Mouse (Mus musculus) stomach, embryonic 14.5 days (tissue): ENCODE results near the gene 4930564D02Rik. TPM values are rescaled to one million over a fixed set of nuclear protein-coding genes. Genes with fewer than 3 reads are reported as not detected.

ENCODE experiments used
- ATAC-seq: fragments of 200-750 bp; cut with Nextera tagmentation; 2 replicates; pipeline ENCODE4 v1.8.0; 2017; ENCODE audit warnings: low read depth, moderate TSS enrichment; ENCODE audit not compliant: insufficient number of reproducible peaks, insufficient read depth, low FRiP score
- H3K27ac ChIP-seq: fragments of 300-500 bp; sonication (generic); 2 replicates; pipeline ENCODE4 v1.5.1; 2014; ENCODE audit warnings: mild to moderate bottlenecking, low read length, moderate library complexity, mixed read lengths
- H3K27me3 ChIP-seq: fragments of 300-500 bp; sonication (generic); 2 replicates; pipeline ENCODE4 v1.6.1; 2014; ENCODE audit warnings: low read length, control low read depth, mixed read lengths; ENCODE audit not compliant: control insufficient read depth, insufficient read depth
- H3K36me3 ChIP-seq: fragments of 300-500 bp; sonication (generic); 2 replicates; pipeline ENCODE4 v1.6.1; 2014; ENCODE audit warnings: mild to moderate bottlenecking, control low read depth, low read length, moderate library complexity, mixed read lengths; ENCODE audit not compliant: control insufficient read depth, insufficient read depth
- H3K4me1 ChIP-seq: fragments of 300-500 bp; sonication (generic); 2 replicates; pipeline ENCODE4 v1.6.1; 2014; ENCODE audit warnings: low read length, control low read depth, mixed read lengths; ENCODE audit not compliant: control insufficient read depth, insufficient read depth
- H3K4me2 ChIP-seq: fragments of 300-500 bp; sonication (generic); replicated peaks from 2 replicates; pipeline ENCODE4 v1.6.1; 2014; ENCODE audit warnings: low read depth, low read length, control low read depth
- H3K4me3 ChIP-seq: fragments of 300-500 bp; sonication (generic); 2 replicates; pipeline ENCODE4 v1.5.1; 2014; ENCODE audit warnings: low read depth, low read length, control low read depth
- H3K9ac ChIP-seq: fragments of 300-500 bp; sonication (generic); replicated peaks from 2 replicates; pipeline ENCODE4 v1.6.1; 2014; ENCODE audit warnings: low read depth, mild to moderate bottlenecking, control low read depth, low read length, moderate library complexity, mixed read lengths
- H3K9me3 ChIP-seq: fragments of 300-500 bp; sonication (generic); 2 replicates; pipeline ENCODE4 v1.6.1; 2016; ENCODE audit warnings: low read depth, low read length, control low read depth; ENCODE audit not compliant: control insufficient read depth
- WGBS: fragments of 180-500 bp; shearing (Covaris S2); extraction: QIAGEN DNeasy Blood & Tissue Kit; methylation state at CpG from one replicate; pipeline ENCODE4 v1.1.7; 2014; 5-methylcytosine and 5-hydroxymethylcytosine counted together
- polyA plus RNA-seq: library from polyadenylated mRNA; unstranded; fragments of >200 nt; fragmentation: Nextera tagmentation; extraction: Ambion mirVana; gene quantifications from 2 replicates; pipeline ENCODE4 v1.2.1, GENCODE M21; 2014

4930564D02Rik gene
- polyA plus RNA-seq, 1 experiment from 2014 or later: not detected

GRCm38 (mm10) chr3:105037240-105037770 lies 29.3 kb upstream of the 4930564D02Rik start:
- H3K4me2 ChIP-seq: no peak overlapping the region
- H3K4me1 ChIP-seq: 0 out of 2 replicates have a peak, but pooled peaks cover 7% of the 10 kb centered on the region
- WGBS: 81% methylated on average over 6 of the region's 6 CpGs
- H3K9me3 ChIP-seq: no peaks in the 10 kb centered on the region
- H3K4me3 ChIP-seq: no peak overlapping the region
- H3K9ac ChIP-seq: no peak overlapping the region
- ATAC-seq: no peak
- peaks cover 30% of the 10 kb centered on the region for H3K36me3 ChIP-seq
- no peaks in the 10 kb centered on the region for H3K27me3 ChIP-seq
- H3K27ac ChIP-seq: no peak overlapping the region

- no peak overlapping the region for H3K9ac ChIP-seq
- H3K4me1 ChIP-seq: peaks cover 14% of the 10 kb centered on the region; the same call in 1 of the 2 replicates
- no peaks in the 10 kb centered on the region for H3K9me3 ChIP-seq
- H3K27ac ChIP-seq: no peak overlapping the region
- H3K4me3 ChIP-seq: no peak overlapping the region
- H3K4me2 ChIP-seq: no peak overlapping the region
- no peak for ATAC-seq
- no peaks in the 10 kb centered on the region for H3K27me3 ChIP-seq
- WGBS: 60% methylated on average over 8 of the region's 8 CpGs
- H3K36me3 ChIP-seq: peaks cover 25% of the 10 kb centered on the region
Measured at GRCm38 (mm10) chr3:105040002-105040401, 26.6 kb upstream of the 4930564D02Rik start.

GRCm38 (mm10) chr3:105040983-105041625 lies 25.5 kb upstream of the 4930564D02Rik start:
- 80% methylated on average over 9 of the region's 9 CpGs for WGBS
- Histone ChIP-seq H3K36me3 (peaks cover 15% of the 10 kb centered on the region), H3K4me1 (peaks cover 16% of the 10 kb centered on the region; the same call in 1 of the 2 replicates), H3K9me3 (no peaks in the 10 kb centered on the region), H3K27me3 (no peaks in the 10 kb centered on the region), H3K27ac (no peak overlapping the region), H3K4me2 (no peak overlapping the region), H3K9ac (no peak overlapping the region), H3K4me3 (no peak overlapping the region)
- no peak for ATAC-seq

- Histone ChIP-seq H3K4me1 (peaks cover 28% of the 10 kb centered on the region; the same call in 1 of the 2 replicates), H3K4me2 (no peak overlapping the region), H3K27ac (no peak overlapping the region), H3K27me3 (no peaks in the 10 kb centered on the region), H3K36me3 (no peaks in the 10 kb centered on the region; the same call in 1 of the 2 replicates), H3K9me3 (no peaks in the 10 kb centered on the region), H3K4me3 (no peak overlapping the region), H3K9ac (no peak overlapping the region)
- no peak for ATAC-seq
- 82% methylated on average over 5 of the region's 5 CpGs for WGBS
Measured at GRCm38 (mm10) chr3:105043746-105044145, 22.9 kb upstream of the 4930564D02Rik start.

- Histone ChIP-seq H3K4me3 (no peak overlapping the region), H3K9me3 (no peaks in the 10 kb centered on the region), H3K36me3 (no peaks in the 10 kb centered on the region; the same call in 1 of the 2 replicates), H3K27ac (no peak overlapping the region), H3K4me1 (peaks cover 35% of the 10 kb centered on the region), H3K9ac (no peak overlapping the region), H3K27me3 (no peaks in the 10 kb centered on the region), H3K4me2 (no peak overlapping the region)
- no peak for ATAC-seq
- 52% methylated on average over 5 of the region's 5 CpGs for WGBS
Measured at GRCm38 (mm10) chr3:105046870-105047269, 19.8 kb upstream of the 4930564D02Rik start.

- no peak for ATAC-seq
- no peak overlapping the region for H3K4me3 ChIP-seq
- no peak overlapping the region for H3K27ac ChIP-seq
- 52% methylated on average over 8 of the region's 8 CpGs for WGBS
- H3K27me3 ChIP-seq: no peaks in the 10 kb centered on the region
- no peak overlapping the region for H3K4me2 ChIP-seq
- H3K9me3 ChIP-seq: no peaks in the 10 kb centered on the region
- no peaks in the 10 kb centered on the region; the same call in 1 of the 2 replicates for H3K36me3 ChIP-seq
- no peak overlapping the region for H3K9ac ChIP-seq
- peaks cover 35% of the 10 kb centered on the region for H3K4me1 ChIP-seq
Measured at GRCm38 (mm10) chr3:105047616-105048015, 19.0 kb upstream of the 4930564D02Rik start.

DNA sequence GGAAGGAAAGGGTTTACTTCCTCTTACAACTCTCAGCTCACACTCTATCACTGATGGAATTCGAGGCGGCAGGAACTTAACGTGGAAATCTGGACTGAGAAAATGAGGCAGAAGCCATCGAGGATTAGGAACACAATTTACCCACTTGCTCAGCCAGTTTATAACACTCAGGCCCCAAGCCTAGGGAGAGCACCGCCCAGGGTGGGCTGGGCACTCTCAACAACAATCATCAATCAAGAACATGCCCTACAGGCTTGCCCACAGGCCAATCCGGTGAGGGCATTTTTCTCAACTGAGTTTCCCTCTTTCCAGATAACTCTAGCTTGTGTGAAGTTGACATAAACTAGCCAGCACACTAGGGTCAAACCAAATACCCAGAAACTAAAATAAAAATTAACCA lies 16.8 kb upstream of the 4930564D02Rik start:
- no peaks in the 10 kb centered on the region; the same call in 1 of the 2 replicates for H3K36me3 ChIP-seq
- WGBS: 63% methylated on average over 6 of the region's 6 CpGs
- no peak overlapping the region for H3K4me3 ChIP-seq
- no peaks in the 10 kb centered on the region for H3K9me3 ChIP-seq
- H3K27ac ChIP-seq: no peak overlapping the region
- H3K4me1 ChIP-seq: peaks cover 31% of the 10 kb centered on the region
- no peaks in the 10 kb centered on the region for H3K27me3 ChIP-seq
- no peak overlapping the region for H3K4me2 ChIP-seq
- no peak for ATAC-seq
- H3K9ac ChIP-seq: no peak overlapping the region

GRCm38 (mm10) chr3:105051103-105051502 lies 15.5 kb upstream of the 4930564D02Rik start:
- Histone ChIP-seq H3K4me2 (peak overlapping the region; percentile 76), H3K9ac (peak overlapping the region; percentile 21; the same call in 1 of the 2 replicates), H3K4me1 (peaks cover 29% of the 10 kb centered on the region), H3K27ac (peak overlapping the region; percentile 16; the same call in 1 of the 2 replicates), H3K27me3 (no peaks in the 10 kb centered on the region), H3K4me3 (peak overlapping the region; percentile 80), H3K36me3 (no peaks in the 10 kb centered on the region; the same call in 1 of the 2 replicates), H3K9me3 (no peaks in the 10 kb centered on the region)
- WGBS: 58% methylated on average over 2 of the region's 2 CpGs
- ATAC-seq: no peak
